Mouse (Mus musculus): ENCODE data around the gene Exoc2. TPM values are rescaled to one million over a fixed set of nuclear protein-coding genes. Genes with fewer than 3 reads are reported as not detected.

Gene Exoc2
- polyA plus RNA-seq, 1 experiment: 12.6 TPM

- H3K79me2 ChIP-seq (ENCODE audit: control insufficient read depth, insufficient read depth): no peaks in the 10 kb centered on the region
- no peaks in the 10 kb centered on the region for H3K27me3 ChIP-seq (ENCODE audit: control insufficient read depth, insufficient read depth, insufficient read length)
- TF ChIP-seq MYOD1 (IDR thresholded peaks at IDR 0.05; ENCODE audit: control insufficient read depth in 1 of 3, insufficient read length in 2 of 3, low read depth in 2 of 3) (no peak), CEBPB (IDR thresholded peaks at IDR 0.05; ENCODE audit: insufficient read depth, poor library complexity, severe bottlenecking) (no peak), POLR2AphosphoS2 (IDR thresholded peaks at IDR 0.05; ENCODE audit: insufficient read length, low read depth) (no peak), SRF (IDR thresholded peaks at IDR 0.05; ENCODE audit: control insufficient read depth, insufficient read length, low read depth) (no peak), MYOG (IDR thresholded peaks at IDR 0.05; ENCODE audit: control insufficient read depth in 1 of 3, insufficient read depth in 1 of 3, insufficient read length in 2 of 3, low read depth in 2 of 3) (no peak)
- H3K36me3 ChIP-seq (ENCODE audit: control insufficient read depth, insufficient read depth): peaks cover 12% of the 10 kb centered on the region
- H3K4me2 ChIP-seq (ENCODE audit: low read depth): no peak overlapping the region
- H3ac ChIP-seq (ENCODE audit: control insufficient read depth, insufficient read length): no peak overlapping the region
- H3K4me3 ChIP-seq: no peak overlapping the region
Measured at GRCm38 (mm10) chr13:30894015-30894634, 79.8 kb downstream of the Exoc2 start.

GRCm38 (mm10) chr13:30892315-30892714 lies 81.6 kb downstream of the Exoc2 start:
- no peak overlapping the region for H3K4me2 ChIP-seq (ENCODE audit: low read depth)
- no peaks in the 10 kb centered on the region for H3K27me3 ChIP-seq (ENCODE audit: control insufficient read depth, insufficient read depth, insufficient read length)
- H3K36me3 ChIP-seq (ENCODE audit: control insufficient read depth, insufficient read depth): peaks cover 10% of the 10 kb centered on the region
- H3K79me2 ChIP-seq (ENCODE audit: control insufficient read depth, insufficient read depth): no peaks in the 10 kb centered on the region
- TF ChIP-seq TCF3 (IDR thresholded peaks at IDR 0.05; ENCODE audit: insufficient read length, low read depth): no peak
- no peak overlapping the region for H3ac ChIP-seq (ENCODE audit: control insufficient read depth, insufficient read length)
- H3K4me3 ChIP-seq: no peak overlapping the region

- Histone ChIP-seq H3K4me2 (ENCODE audit: low read depth) (no peak overlapping the region), H3K79me2 (ENCODE audit: control insufficient read depth, insufficient read depth) (no peaks in the 10 kb centered on the region), H3K27me3 (ENCODE audit: control insufficient read depth, insufficient read depth, insufficient read length) (no peaks in the 10 kb centered on the region), H3K36me3 (ENCODE audit: control insufficient read depth, insufficient read depth) (peaks cover 8% of the 10 kb centered on the region), H3K4me3 (no peak overlapping the region), H3ac (ENCODE audit: control insufficient read depth, insufficient read length) (no peak overlapping the region)
- TF ChIP-seq MYOG (IDR thresholded peaks at IDR 0.05; ENCODE audit: control insufficient read depth in 1 of 3, insufficient read depth in 1 of 3, insufficient read length in 2 of 3, low read depth in 2 of 3) (no peak), E2F4 (IDR thresholded peaks at IDR 0.05; ENCODE audit: insufficient read depth) (no peak), CEBPB (IDR thresholded peaks at IDR 0.05; ENCODE audit: insufficient read depth, poor library complexity, severe bottlenecking) (no peak), TCF3 (IDR thresholded peaks at IDR 0.05; ENCODE audit: insufficient read length, low read depth) (no peak), SRF (IDR thresholded peaks at IDR 0.05; ENCODE audit: control insufficient read depth, insufficient read length, low read depth) (no peak), MYOD1 (IDR thresholded peaks at IDR 0.05; ENCODE audit: control insufficient read depth in 1 of 3, insufficient read length in 2 of 3, low read depth in 2 of 3) (no peak), POLR2AphosphoS2 (IDR thresholded peaks at IDR 0.05; ENCODE audit: insufficient read length, low read depth) (no peak), MAX (IDR thresholded peaks at IDR 0.05; ENCODE audit: low read depth) (no peak), POLR2A (IDR thresholded peaks at IDR 0.05; ENCODE audit: insufficient read length, low read depth) (no peak), REST (IDR thresholded peaks at IDR 0.05; ENCODE audit: insufficient read depth, insufficient read length) (no peak), USF1 (IDR thresholded peaks at IDR 0.05; ENCODE audit: low read depth) (no peak), TCF12 (IDR thresholded peaks at IDR 0.05; ENCODE audit: insufficient read depth, poor library complexity, severe bottlenecking) (no peak)
Measured at GRCm38 (mm10) chr13:30891223-30891622, 82.7 kb downstream of the Exoc2 start.

GRCm38 (mm10) chr13:30888480-30888879 lies 85.4 kb downstream of the Exoc2 start:
- H3K4me2 ChIP-seq (ENCODE audit: low read depth): no peak overlapping the region
- H3K4me3 ChIP-seq: no peak overlapping the region
- no peaks in the 10 kb centered on the region for H3K27me3 ChIP-seq (ENCODE audit: control insufficient read depth, insufficient read depth, insufficient read length)
- TF ChIP-seq TCF12 (IDR thresholded peaks at IDR 0.05; ENCODE audit: insufficient read depth, poor library complexity, severe bottlenecking): no peak
- no peak for TF ChIP-seq MAX (IDR thresholded peaks at IDR 0.05; ENCODE audit: low read depth)
- TF ChIP-seq CEBPB (IDR thresholded peaks at IDR 0.05; ENCODE audit: insufficient read depth, poor library complexity, severe bottlenecking): no peak
- no peak for TF ChIP-seq SRF (IDR thresholded peaks at IDR 0.05; ENCODE audit: control insufficient read depth, insufficient read length, low read depth)
- TF ChIP-seq MYOG (IDR thresholded peaks at IDR 0.05; ENCODE audit: control insufficient read depth in 1 of 3, insufficient read depth in 1 of 3, insufficient read length in 2 of 3, low read depth in 2 of 3): no peak
- TF ChIP-seq USF1 (IDR thresholded peaks at IDR 0.05; ENCODE audit: low read depth): no peak
- no peak for TF ChIP-seq TCF3 (IDR thresholded peaks at IDR 0.05; ENCODE audit: insufficient read length, low read depth)
- TF ChIP-seq E2F4 (IDR thresholded peaks at IDR 0.05; ENCODE audit: insufficient read depth): no peak
- TF ChIP-seq POLR2A (IDR thresholded peaks at IDR 0.05; ENCODE audit: insufficient read length, low read depth): no peak
- TF ChIP-seq POLR2AphosphoS2 (IDR thresholded peaks at IDR 0.05; ENCODE audit: insufficient read length, low read depth): no peak
- TF ChIP-seq MYOD1 (IDR thresholded peaks at IDR 0.05; ENCODE audit: control insufficient read depth in 1 of 3, insufficient read length in 2 of 3, low read depth in 2 of 3): no peak
- TF ChIP-seq REST (IDR thresholded peaks at IDR 0.05; ENCODE audit: insufficient read depth, insufficient read length): no peak
- peaks cover 8% of the 10 kb centered on the region for H3K36me3 ChIP-seq (ENCODE audit: control insufficient read depth, insufficient read depth)
- H3K79me2 ChIP-seq (ENCODE audit: control insufficient read depth, insufficient read depth): no peaks in the 10 kb centered on the region
- H3ac ChIP-seq (ENCODE audit: control insufficient read depth, insufficient read length): no peak overlapping the region

GRCm38 (mm10) chr13:30880310-30880709 lies 93.6 kb downstream of the Exoc2 start:
- H3K4me3 ChIP-seq: no peak overlapping the region
- no peak for TF ChIP-seq POLR2A (IDR thresholded peaks at IDR 0.05; ENCODE audit: insufficient read length, low read depth)
- TF ChIP-seq MYOD1 (IDR thresholded peaks at IDR 0.05; ENCODE audit: control insufficient read depth in 1 of 3, insufficient read length in 2 of 3, low read depth in 2 of 3): no peak

More at GRCm38 (mm10) chr13:30880310-30880709, 93.6 kb downstream of the Exoc2 start:
- Histone ChIP-seq H3K79me2 (ENCODE audit: control insufficient read depth, insufficient read depth) (no peaks in the 10 kb centered on the region), H3K36me3 (ENCODE audit: control insufficient read depth, insufficient read depth) (peaks cover 23% of the 10 kb centered on the region), H3K4me2 (ENCODE audit: low read depth) (no peak overlapping the region), H3K27me3 (ENCODE audit: control insufficient read depth, insufficient read depth, insufficient read length) (no peaks in the 10 kb centered on the region), H3ac (ENCODE audit: control insufficient read depth, insufficient read length) (no peak overlapping the region)
